Mouse (Mus musculus): Measurements from ENCODE around the gene H2afx.

GRCm38 (mm10) chr9:44292490-44292889 is 42.0 kb upstream of the H2afx start:
- TF ChIP-seq CTCF (IDR thresholded peaks at IDR 0.05; ENCODE audit: control insufficient read depth, insufficient read depth, low read length) (peak; percentile 76), POLR2A (IDR thresholded peaks at IDR 0.05; ENCODE audit: borderline replicate concordance, control insufficient read depth, low read depth, low read length) (no peak)
